Mouse (Mus musculus) olfactory bulb, adult 2 months (tissue): Measurements from ENCODE around the gene Aatf.

Source experiments
- CTCF ChIP-seq: fragments of 200-500 bp; IDR thresholded peaks from 2 replicates; pipeline ENCODE4 v1.5.1; 2012; ENCODE audit warnings: low read depth, mild to moderate bottlenecking, low read length, moderate library complexity; ENCODE audit not compliant: insufficient read depth
- POLR2A ChIP-seq: fragments of 200-500 bp; IDR thresholded peaks from 2 replicates; pipeline ENCODE4 v1.6.1; 2012; ENCODE audit warnings: mild to moderate bottlenecking, low read depth, low read length, moderate library complexity; ENCODE audit not compliant: insufficient read depth

DNA sequence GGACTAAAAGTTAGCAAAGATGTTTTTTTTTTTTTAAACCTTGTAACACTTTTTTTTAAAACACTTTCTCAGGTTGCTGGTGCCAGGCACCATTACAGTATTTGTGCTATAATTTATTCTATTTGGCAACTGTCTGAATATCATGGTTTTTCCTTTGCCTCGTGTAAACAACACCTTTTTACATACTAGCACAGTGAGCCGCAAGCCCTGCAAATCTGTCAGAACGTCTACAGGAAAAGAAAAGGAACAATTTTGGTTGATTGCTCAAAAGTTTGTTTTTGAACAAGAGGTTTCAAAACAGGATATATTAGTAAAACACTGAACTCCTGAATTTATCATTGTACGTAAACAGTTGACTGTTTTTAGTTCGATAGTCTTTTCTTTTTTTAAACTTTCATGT, 4.9 kb upstream of the Aatf start:
- TF ChIP-seq CTCF (no peak), POLR2A (no peak)
